Mouse (Mus musculus) left cerebral cortex, postnatal 4 days (tissue): ENCODE results near the gene Fbxo30. TPM values are rescaled to one million over a fixed set of nuclear protein-coding genes. Genes with fewer than 3 reads are reported as not detected.

ENCODE experiments used
- DNase-seq: peaks from one replicate; pipeline ENCODE4 v3.0.0-alpha.2; 2022
- intact Hi-C: fragments of 180-260 bp; cut with DNase I; formaldehyde crosslinking; loops from one replicate; pipeline ENCODE4 v1.15.1; 2025
- total RNA-seq, 2 experiments: library from RNA; stranded (reverse); gene quantifications; 2 replicates each; pipeline ENCODE4 v1.2.3; 2021

The Fbxo30 gene
- total RNA-seq, 2 experiments from 2014 or later, result 19.5 to 21.4 TPM

- intact Hi-C loops, result no loop called here
- no peak for DNase-seq
Measured at GRCm38 (mm10) chr10:11319446-11319970, 38.4 kb downstream of the Fbxo30 start.

- no peak for DNase-seq
- intact Hi-C loops, result no loop called here
Measured at GRCm38 (mm10) chr10:11322316-11322715, 41.2 kb downstream of the Fbxo30 start.

DNA sequence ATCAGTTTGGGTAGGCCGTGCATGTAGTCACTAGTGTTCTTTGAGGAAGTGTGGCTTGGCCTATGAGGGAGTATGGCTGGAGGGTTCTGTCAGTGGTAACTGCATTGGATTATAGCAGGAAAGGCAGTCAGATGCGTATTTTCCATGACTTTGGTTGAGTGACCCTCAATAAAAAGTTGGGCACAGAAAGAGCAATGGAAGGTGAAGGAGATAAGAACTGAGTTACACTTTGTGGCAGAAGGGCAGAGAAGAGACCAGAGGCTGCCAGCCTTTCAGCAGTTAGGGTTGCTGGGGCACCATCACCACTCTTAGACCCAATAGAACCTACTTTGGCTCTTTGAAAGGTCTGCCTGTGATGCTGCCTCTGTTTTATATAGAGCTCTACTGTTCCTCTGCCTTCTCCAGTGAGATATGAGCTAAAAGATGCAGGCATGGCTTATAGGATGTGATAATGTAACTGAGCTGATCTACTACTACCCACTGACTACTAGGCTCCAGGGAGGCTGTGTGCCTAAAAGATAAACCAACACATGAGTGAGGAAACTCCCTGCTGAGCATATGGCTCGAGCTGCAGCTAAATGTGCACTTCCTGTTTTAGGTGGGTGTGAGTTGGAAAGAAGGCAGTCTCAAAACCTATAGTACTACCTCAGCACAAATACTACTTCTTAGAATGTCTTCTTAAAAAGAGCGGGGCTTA lies 42.2 kb downstream of the Fbxo30 start:
- no peak for DNase-seq

GRCm38 (mm10) chr10:11326526-11326925 lies 45.4 kb downstream of the Fbxo30 start:
- no peak for DNase-seq
- intact Hi-C loops, result no loop called here

More for the DNA sequence above, 42.2 kb downstream of the Fbxo30 start:
- intact Hi-C loops, result no loop called here

GRCm38 (mm10) chr10:11343205-11344141 lies 62.3 kb downstream of the Fbxo30 start, which contains the start of gene Epm2a:
Gene Epm2a (plus strand): TSS chr10:11343404.
- intact Hi-C loops, result no loop called here

DNA sequence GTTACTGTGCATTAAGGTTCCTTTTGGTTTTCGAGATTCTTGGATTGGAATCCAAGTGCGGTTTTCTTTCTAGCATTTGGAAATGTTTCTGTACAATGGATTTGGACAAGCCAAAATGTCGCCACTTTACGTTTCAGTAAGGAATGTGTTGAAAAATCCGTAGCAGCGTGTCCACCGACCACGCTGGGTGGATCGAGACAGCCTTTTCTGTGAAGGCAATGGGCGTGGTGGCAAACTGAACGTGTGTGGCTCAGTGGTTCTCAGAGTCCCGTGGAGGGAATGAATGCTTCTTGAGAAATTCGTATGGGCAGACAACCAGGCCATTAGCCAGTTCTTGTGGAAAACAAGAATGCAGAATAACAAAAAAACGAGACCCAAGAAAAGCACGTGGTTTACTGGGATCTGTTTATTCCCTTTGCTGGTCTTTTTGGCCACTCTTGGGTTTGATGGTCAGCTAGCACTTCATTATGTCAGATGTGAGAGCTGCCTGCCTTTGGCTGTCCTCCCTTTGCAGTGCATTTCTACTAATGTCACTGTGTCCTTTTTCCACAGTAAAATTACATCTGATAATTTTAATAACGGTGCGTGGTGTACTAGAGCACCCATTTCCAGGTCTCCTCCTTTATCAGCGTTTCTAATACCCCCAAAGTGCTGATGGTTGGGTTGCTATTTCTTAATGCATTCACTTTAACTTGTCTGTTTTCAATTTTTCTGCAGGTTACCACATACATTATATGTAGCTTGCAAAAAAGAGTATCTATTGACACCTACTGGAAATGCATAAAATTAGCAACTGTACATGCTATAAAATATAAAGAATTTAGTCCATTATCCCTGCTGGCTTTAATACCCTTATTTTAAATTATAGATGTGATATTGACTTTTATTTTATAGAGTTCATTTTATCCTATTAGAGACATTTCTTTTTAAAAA lies 63.7 kb downstream of the Fbxo30 start:
- intact Hi-C loops, result no loop called here
- DNase-seq, result no peak

More at GRCm38 (mm10) chr10:11343205-11344141, 62.3 kb downstream of the Fbxo30 start, which contains the start of gene Epm2a:
- DNase-seq, result peak; percentile 76

Other genes with a start within 250 kb of the Fbxo30 start
- 10 to 100 TPM; 22.6 to 25.4 TPM for gene Grm1, start 199.0 kb upstream of the Fbxo30 start, total RNA-seq
- gene Shprh, start 131.9 kb upstream of the Fbxo30 start, total RNA-seq, result 10 to 100 TPM; 41.9 to 45.0 TPM
- 10 to 100 TPM; 20.5 to 24.2 TPM for gene Epm2a, start 62.1 kb downstream of the Fbxo30 start, total RNA-seq